Mouse (Mus musculus): ENCODE measurements at regions not wholly inside any gene's neighbourhood (a gene's known extent, or its start where the extent isn't known, plus 50 kb on each side); places are given as distances from the start of the nearest gene placed in this dataset.

- no peak for TF ChIP-seq CTCF (IDR thresholded peaks at IDR 0.05; ENCODE audit: low read depth)
- no peak for TF ChIP-seq EP300 (IDR thresholded peaks at IDR 0.05; ENCODE audit: low read depth)
Measured at GRCm38 (mm10) chr14:54180271-54180670, 73.6 kb downstream of the Dad1 start.
